Mouse (Mus musculus) ovary, postnatal 14 days (tissue): ENCODE results near the gene Calr3.

Experiments
- DNase-seq: peaks from one replicate; pipeline ENCODE4 v3.0.0; 2022; ENCODE audit warnings: low spot score

The Calr3 gene

GRCm38 (mm10) chr8:72443338-72443993 lies at the start of gene Calr3, which contains the start of gene 1700030K09Rik:
TSS of gene Calr3 (minus strand) at chr8:72443870.
TSS of gene 1700030K09Rik (plus strand) at chr8:72443880.
- peak; percentile 90 for DNase-seq

- DNase-seq: no peak
These were observed 49.7 kb upstream of the Calr3 start for GRCm38 (mm10) chr8:72493381-72493780.

- DNase-seq: peak; percentile 99
These were observed 49.0 kb upstream of the Calr3 start for GRCm38 (mm10) chr8:72492622-72493081.

GRCm38 (mm10) chr8:72491680-72492621 lies 48.3 kb upstream of the Calr3 start, which contains the start of gene Slc35e1:
TSS of gene Slc35e1 (minus strand) at chr8:72492614.
- peak; percentile 25 for DNase-seq

GRCm38 (mm10) chr8:72491017-72491416 lies 47.3 kb upstream of the Calr3 start:
- DNase-seq: no peak

GRCm38 (mm10) chr8:72487014-72487413 lies 43.3 kb upstream of the Calr3 start:
- DNase-seq: no peak

- no peak for DNase-seq
These were observed 42.0 kb upstream of the Calr3 start for GRCm38 (mm10) chr8:72485456-72486199.

- peak; percentile 92 for DNase-seq
These were observed 31.3 kb upstream of the Calr3 start, which contains the start of gene Cherp for GRCm38 (mm10) chr8:72474826-72475546. TSS of gene Cherp (minus strand) at chr8:72475226.

- DNase-seq: no peak
These were observed 27.0 kb upstream of the Calr3 start for GRCm38 (mm10) chr8:72470684-72471083.

- no peak for DNase-seq
These were observed 26.3 kb upstream of the Calr3 start for GRCm38 (mm10) chr8:72469984-72470383.

- no peak for DNase-seq
These were observed 25.6 kb upstream of the Calr3 start for GRCm38 (mm10) chr8:72469243-72469642.

- no peak for DNase-seq
These were observed 20.5 kb upstream of the Calr3 start for GRCm38 (mm10) chr8:72464211-72464610.

GRCm38 (mm10) chr8:72459881-72460533 lies 16.3 kb upstream of the Calr3 start:
- DNase-seq: no peak

GRCm38 (mm10) chr8:72458457-72458856 lies 14.8 kb upstream of the Calr3 start:
- DNase-seq: no peak

GRCm38 (mm10) chr8:72457806-72458205 lies 14.1 kb upstream of the Calr3 start:
- no peak for DNase-seq

- DNase-seq: no peak
These were observed 11.6 kb upstream of the Calr3 start for GRCm38 (mm10) chr8:72455317-72455716.

GRCm38 (mm10) chr8:72453904-72454303 lies 10.2 kb upstream of the Calr3 start:
- DNase-seq: no peak

GRCm38 (mm10) chr8:72451516-72451915 lies 7.8 kb upstream of the Calr3 start:
- no peak for DNase-seq

- DNase-seq: no peak
These were observed 1.4 kb upstream of the Calr3 start for GRCm38 (mm10) chr8:72445071-72445470.

GRCm38 (mm10) chr8:72443994-72444350 lies 302 bp upstream of the Calr3 start:
- DNase-seq: no peak
